Mouse (Mus musculus) hindbrain, embryonic 13.5 days (tissue): ENCODE data around the gene Rab28. TPM values are rescaled to one million over a fixed set of nuclear protein-coding genes. Genes with fewer than 3 reads are reported as not detected.
A peak's percentile ranks its signal among the peaks of the same experiment; 100 is the strongest.

ENCODE experiments used
- ATAC-seq: fragments of 200-750 bp; cut with Nextera tagmentation; 2 replicates; pipeline ENCODE4 v1.8.0; 2017; ENCODE audit warnings: moderate TSS enrichment; ENCODE audit not compliant: low FRiP score
- H3K27ac ChIP-seq: fragments of 300-500 bp; sonication (generic); 2 replicates; pipeline ENCODE4 v1.5.1; 2015; ENCODE audit warnings: inconsistent platforms, mild to moderate bottlenecking, moderate library complexity
- H3K27me3 ChIP-seq: fragments of 300-500 bp; sonication (generic); 2 replicates; pipeline ENCODE4 v1.6.1; 2015; ENCODE audit warnings: mild to moderate bottlenecking, inconsistent platforms
- H3K36me3 ChIP-seq: fragments of 300-500 bp; sonication (generic); 2 replicates; pipeline ENCODE4 v1.6.1; 2015; ENCODE audit warnings: mild to moderate bottlenecking, inconsistent platforms
- H3K4me1 ChIP-seq: fragments of 300-500 bp; sonication (generic); replicated peaks from 2 replicates; pipeline ENCODE4 v1.6.1; 2015; ENCODE audit warnings: inconsistent platforms
- H3K4me2 ChIP-seq: fragments of 300-500 bp; sonication (generic); 2 replicates; pipeline ENCODE4 v1.6.1; 2015; ENCODE audit warnings: inconsistent platforms, mild to moderate bottlenecking, moderate library complexity
- H3K4me3 ChIP-seq: fragments of 300-500 bp; sonication (generic); 2 replicates; pipeline ENCODE4 v1.5.1; 2015; ENCODE audit warnings: mild to moderate bottlenecking, inconsistent platforms
- H3K9ac ChIP-seq: fragments of 300-500 bp; sonication (generic); 2 replicates; pipeline ENCODE4 v1.6.1; 2015; ENCODE audit warnings: mild to moderate bottlenecking, inconsistent platforms
- H3K9me3 ChIP-seq: fragments of 300-500 bp; sonication (generic); 2 replicates; pipeline ENCODE4 v1.6.1; 2016; ENCODE audit warnings: inconsistent platforms
- WGBS: fragments of 180-500 bp; shearing (Covaris S2); methylation state at CpG from one replicate; pipeline ENCODE4 v1.1.7; 2015; 5-methylcytosine and 5-hydroxymethylcytosine counted together
- polyA plus RNA-seq: library from polyadenylated mRNA; unstranded; fragments of >200 nt; fragmentation: Nextera tagmentation; extraction: Ambion mirVana; gene quantifications from 2 replicates; pipeline ENCODE4 v1.2.1, GENCODE M21; 2015

The Rab28 gene
- polyA plus RNA-seq, 1 experiment from 2014 or later = 71.8 TPM

GRCm38 (mm10) chr5:41618966-41619365, 89.0 kb downstream of the Rab28 start:
- no peak for ATAC-seq
- Histone ChIP-seq H3K9ac (no peak overlapping the region), H3K27ac (no peak overlapping the region), H3K9me3 (no peaks in the 10 kb centered on the region), H3K27me3 (no peaks in the 10 kb centered on the region), H3K4me3 (no peak overlapping the region), H3K36me3 (peaks cover 6% of the 10 kb centered on the region), H3K4me1 (no peaks in the 10 kb centered on the region), H3K4me2 (no peak overlapping the region)
- WGBS = 58% methylated on average over 1 of the region's 1 CpGs

- Histone ChIP-seq H3K9ac (no peak overlapping the region), H3K4me2 (no peak overlapping the region), H3K27ac (no peak overlapping the region), H3K4me1 (no peaks in the 10 kb centered on the region), H3K27me3 (no peaks in the 10 kb centered on the region), H3K9me3 (no peaks in the 10 kb centered on the region), H3K36me3 (no peaks in the 10 kb centered on the region), H3K4me3 (no peak overlapping the region)
- ATAC-seq = no peak
- 67% methylated on average over 5 of the region's 5 CpGs for whole genome bisulfite sequencing
Measured at GRCm38 (mm10) chr5:41610447-41611030, 97.4 kb downstream of the Rab28 start.

- 92% methylated on average over 3 of the region's 3 CpGs for WGBS
- Histone ChIP-seq H3K9ac (no peak overlapping the region), H3K9me3 (no peaks in the 10 kb centered on the region), H3K4me3 (no peak overlapping the region), H3K36me3 (no peaks in the 10 kb centered on the region), H3K27ac (no peak overlapping the region), H3K4me1 (peaks cover 9% of the 10 kb centered on the region), H3K27me3 (no peaks in the 10 kb centered on the region), H3K4me2 (no peak overlapping the region)
- peak; percentile 90 for ATAC-seq
Measured at GRCm38 (mm10) chr5:41596242-41597117, 111.5 kb downstream of the Rab28 start.

GRCm38 (mm10) chr5:41595199-41595598, 112.8 kb downstream of the Rab28 start:
- no peak overlapping the region for H3K9ac ChIP-seq
- H3K4me2 ChIP-seq = no peak overlapping the region
- ATAC-seq = no peak
- H3K36me3 ChIP-seq = no peaks in the 10 kb centered on the region
- no peak overlapping the region for H3K4me3 ChIP-seq
- no peaks in the 10 kb centered on the region for H3K27me3 ChIP-seq
- H3K9me3 ChIP-seq = no peaks in the 10 kb centered on the region
- WGBS = 75% methylated on average over 3 of the region's 3 CpGs
- no peak overlapping the region for H3K27ac ChIP-seq
- peaks cover 9% of the 10 kb centered on the region for H3K4me1 ChIP-seq

- ATAC-seq = no peak
- H3K27ac ChIP-seq = no peak overlapping the region
- WGBS = 89% methylated on average over 2 of the region's 2 CpGs
Measured at GRCm38 (mm10) chr5:41578051-41578450, 129.9 kb downstream of the Rab28 start.

More at GRCm38 (mm10) chr5:41578051-41578450, 129.9 kb downstream of the Rab28 start:
- Histone ChIP-seq H3K9me3 (no peaks in the 10 kb centered on the region), H3K36me3 (no peaks in the 10 kb centered on the region), H3K4me3 (no peak overlapping the region), H3K4me2 (no peak overlapping the region), H3K4me1 (no peaks in the 10 kb centered on the region), H3K27me3 (no peaks in the 10 kb centered on the region), H3K9ac (no peak overlapping the region)

Other genes with a start within 250 kb of the Rab28 start
- 0.14 TPM in 1 of 2 replicates, not detected in the other for gene Nkx3-2, start 56.3 kb upstream of the Rab28 start, polyA plus RNA-seq
- 30.6 and 30.8 TPM in 2 replicates for gene Bod1l, start 136.2 kb upstream of the Rab28 start, polyA plus RNA-seq